Mouse (Mus musculus) ES-Bruce4 (cell line): ENCODE data around the gene Cenpa.

Experiments
- CTCF ChIP-seq: IDR thresholded peaks from one replicate; pipeline ENCODE4 v1.8.1; 2011; ENCODE audit warnings: low read depth, low read length
- POLR2A ChIP-seq: IDR thresholded peaks from one replicate; pipeline ENCODE4 v1.8.1; 2011; ENCODE audit warnings: low read length; ENCODE audit not compliant: insufficient read depth

GRCm38 (mm10) chr5:30666391-30667195 is at the start of gene Cenpa:
- no peak for TF ChIP-seq CTCF
- peak; percentile 74 for TF ChIP-seq POLR2A
